Mouse (Mus musculus) heart, embryonic 12.5 days (tissue): Measurements from ENCODE around the gene Ireb2. TPM values are rescaled to one million over a fixed set of nuclear protein-coding genes. Genes with fewer than 3 reads are reported as not detected.
A peak's percentile ranks its signal among the peaks of the same experiment; 100 is the strongest.

Experiments used
- ATAC-seq: fragments of 200-750 bp; cut with Nextera tagmentation; 2 replicates; pipeline ENCODE4 v1.8.0; 2017; ENCODE audit warnings: moderate TSS enrichment, moderate library complexity; ENCODE audit not compliant: insufficient number of reproducible peaks, low FRiP score
- H3K27ac ChIP-seq: fragments of 300-500 bp; sonication (generic); 2 replicates; pipeline ENCODE4 v1.5.1; 2016; ENCODE audit warnings: mild to moderate bottlenecking, moderate library complexity; ENCODE audit not compliant: poor library complexity, severe bottlenecking
- H3K27me3 ChIP-seq: fragments of 300-500 bp; sonication (generic); replicated peaks from 2 replicates; pipeline ENCODE4 v1.6.1; 2016; ENCODE audit warnings: mild to moderate bottlenecking, moderate library complexity
- H3K36me3 ChIP-seq: fragments of 300-500 bp; sonication (generic); 2 replicates; pipeline ENCODE4 v1.6.1; 2016; ENCODE audit warnings: mild to moderate bottlenecking, moderate library complexity
- H3K4me1 ChIP-seq: fragments of 300-500 bp; sonication (generic); replicated peaks from 2 replicates; pipeline ENCODE4 v1.6.1; 2016; ENCODE audit warnings: mild to moderate bottlenecking
- H3K4me2 ChIP-seq: fragments of 300-500 bp; sonication (generic); 2 replicates; pipeline ENCODE4 v1.6.1; 2016; ENCODE audit warnings: mild to moderate bottlenecking, moderate library complexity
- H3K4me3 ChIP-seq: fragments of 300-500 bp; sonication (generic); 2 replicates; pipeline ENCODE4 v1.5.1; 2016; ENCODE audit warnings: mild to moderate bottlenecking
- H3K9ac ChIP-seq: fragments of 300-500 bp; sonication (generic); 2 replicates; pipeline ENCODE4 v1.6.1; 2016; ENCODE audit warnings: mild to moderate bottlenecking, moderate library complexity
- H3K9me3 ChIP-seq: fragments of 300-500 bp; sonication (generic); replicated peaks from 2 replicates; pipeline ENCODE4 v1.6.1; 2016; ENCODE audit warnings: mild to moderate bottlenecking, moderate library complexity
- WGBS: fragments of 180-500 bp; shearing (Covaris S2); methylation state at CpG from one replicate; pipeline ENCODE4 v1.1.7; 2016; 5-methylcytosine and 5-hydroxymethylcytosine counted together
- polyA plus RNA-seq: library from polyadenylated mRNA; unstranded; fragments of >200 nt; fragmentation: Nextera tagmentation; extraction: Ambion mirVana; gene quantifications from 2 replicates; pipeline ENCODE4 v1.2.1, GENCODE M21; 2016

Ireb2 gene
- polyA plus RNA-seq, 1 experiment from 2014 or later, result 36.0 TPM

DNA sequence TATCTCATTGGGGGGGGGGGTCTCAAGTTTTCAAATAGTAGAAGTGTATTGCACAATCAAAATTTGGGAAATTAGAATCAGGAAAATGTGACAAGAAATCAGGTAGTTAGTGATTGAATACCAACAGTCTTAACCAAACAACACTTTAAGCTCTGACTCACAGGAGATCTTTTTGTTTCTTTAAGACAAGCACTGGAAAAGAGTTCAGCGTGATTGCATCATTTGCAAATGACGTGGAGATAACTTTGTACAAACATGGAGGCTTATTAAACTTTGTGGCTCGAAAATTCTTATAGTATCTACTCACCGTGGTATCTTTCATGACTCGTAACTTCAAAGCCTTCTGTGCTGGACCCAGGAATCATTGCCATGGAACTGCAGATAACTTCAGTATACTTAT, 45.9 kb downstream of the Ireb2 start:
- peaks cover 37% of the 10 kb centered on the region for H3K36me3 ChIP-seq
- ATAC-seq, result no peak

DNA sequence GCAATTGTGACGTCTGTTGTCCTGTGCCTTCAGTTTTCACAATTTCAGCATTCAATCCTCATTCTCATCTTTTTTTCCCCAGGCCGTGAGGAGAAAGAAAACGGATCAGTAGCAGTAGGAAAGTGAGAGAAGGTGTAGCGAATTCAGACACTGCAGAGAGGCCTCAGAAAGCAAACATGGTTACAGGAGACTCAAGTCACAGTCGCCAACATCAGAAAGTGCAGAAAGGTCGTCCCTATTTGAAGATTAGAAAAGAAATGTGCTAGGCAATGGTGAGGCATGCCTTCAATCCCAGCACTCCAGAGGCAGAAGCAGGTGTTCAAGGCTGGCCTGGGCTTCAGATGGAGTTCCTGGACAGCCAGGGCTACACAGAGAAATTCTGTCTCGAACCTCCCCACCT, 52.0 kb downstream of the Ireb2 start:
- Histone ChIP-seq H3K27ac (no peak overlapping the region), H3K4me2 (no peak overlapping the region), H3K4me3 (no peak overlapping the region), H3K27me3 (no peaks in the 10 kb centered on the region), H3K4me1 (0 out of 2 replicates have a peak, but pooled peaks cover 4% of the 10 kb centered on the region), H3K9ac (no peak overlapping the region), H3K9me3 (peaks cover 4% of the 10 kb centered on the region; the same call in 1 of the 2 replicates), H3K36me3 (peaks cover 3% of the 10 kb centered on the region)
- 70% methylated on average over 7 of the region's 7 CpGs for WGBS
- ATAC-seq, result no peak

More for the DNA sequence above, 45.9 kb downstream of the Ireb2 start:
- no peak overlapping the region for H3K4me2 ChIP-seq
- no peak overlapping the region for H3K27ac ChIP-seq
- no peak overlapping the region for H3K9ac ChIP-seq
- H3K9me3 ChIP-seq, result no peaks in the 10 kb centered on the region
- no peaks in the 10 kb centered on the region for H3K27me3 ChIP-seq
- no peak overlapping the region for H3K4me3 ChIP-seq
- no peaks in the 10 kb centered on the region for H3K4me1 ChIP-seq
- 81% methylated on average over 5 of the region's 5 CpGs for WGBS

DNA sequence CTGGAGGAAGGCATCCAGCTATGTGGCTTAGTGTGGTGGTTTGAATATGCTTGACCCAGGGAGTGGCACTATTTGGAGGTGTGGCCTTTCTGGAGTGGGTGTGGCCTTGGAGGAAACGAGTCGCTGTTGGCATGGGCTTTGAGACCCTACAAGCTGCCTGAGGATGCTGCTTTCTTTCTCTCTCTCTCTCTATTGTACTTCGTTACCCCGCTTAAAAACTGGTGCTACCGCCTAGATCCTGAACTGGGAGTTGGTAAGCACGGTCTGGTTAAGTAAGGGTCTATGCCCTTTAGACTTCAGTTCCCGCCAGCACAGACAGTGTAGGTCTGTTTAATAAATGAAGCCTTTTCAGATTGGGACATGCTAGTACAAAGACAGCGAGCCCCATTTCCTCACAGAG, 52.8 kb downstream of the Ireb2 start:
- ATAC-seq, result peak; percentile 10; the same call in 1 of the 2 replicates
- no peak overlapping the region for H3K27ac ChIP-seq
- WGBS, result 67% methylated on average over 8 of the region's 8 CpGs

DNA sequence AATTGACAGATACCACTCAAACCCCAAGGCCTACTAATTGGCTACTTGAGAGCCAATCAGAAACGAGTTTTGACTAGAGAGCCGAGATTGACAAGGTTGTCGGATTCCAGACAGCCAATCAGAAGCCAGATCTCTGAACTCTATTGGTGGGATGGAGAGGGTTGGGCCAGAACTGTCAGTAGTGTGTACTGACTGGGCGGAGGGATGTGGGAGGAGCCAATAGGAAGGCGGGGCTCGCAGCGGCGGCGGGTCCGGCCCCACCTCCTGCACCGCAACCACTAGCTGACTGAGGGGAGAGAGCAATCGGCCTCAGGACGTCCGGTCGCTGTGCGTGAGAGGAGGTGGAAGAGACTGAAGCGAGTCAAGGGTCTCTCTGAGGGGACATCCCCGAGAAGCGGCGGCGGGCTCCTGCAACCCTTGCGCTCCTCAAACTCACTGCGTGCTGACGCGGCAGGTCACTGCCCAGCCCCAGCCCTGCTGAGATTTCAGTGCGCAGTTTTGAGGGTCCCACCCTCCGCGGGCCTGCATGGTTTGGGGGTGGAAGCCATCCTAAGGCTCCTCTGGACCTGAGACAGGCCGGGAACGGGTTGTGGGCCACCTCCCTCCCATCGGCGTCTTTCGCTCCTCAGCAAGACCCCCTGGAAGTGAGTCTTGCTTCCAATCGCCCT, 53.6 kb downstream of the Ireb2 start, which contains the start of gene Hykk:
TSS of gene Hykk (plus strand) at position 274 of the 668 bp plus-strand sequence.
- Histone ChIP-seq H3K27me3 (no peaks in the 10 kb centered on the region), H3K4me3 (peak within 1 kb of the TSS; percentile 82), H3K9ac (peak within 1 kb of the TSS; percentile 86), H3K27ac (peak within 1 kb of the TSS; percentile 15; the same call in 1 of the 2 replicates), H3K4me1 (0 out of 2 replicates have a peak, but pooled peaks cover 4% of the 10 kb centered on the region), H3K36me3 (peaks cover 2% of the 10 kb centered on the region; the same call in 1 of the 2 replicates), H3K9me3 (peaks cover 4% of the 10 kb centered on the region; the same call in 1 of the 2 replicates), H3K4me2 (peak within 1 kb of the TSS; percentile 93)
- under 1% methylated on average over 34 of the region's 34 CpGs for WGBS
- peak; percentile 99 for ATAC-seq

More for the DNA sequence above, 52.8 kb downstream of the Ireb2 start:
- Histone ChIP-seq H3K4me2 (peak overlapping the region; percentile 93), H3K27me3 (no peaks in the 10 kb centered on the region), H3K4me3 (no peak overlapping the region), H3K4me1 (0 out of 2 replicates have a peak, but pooled peaks cover 4% of the 10 kb centered on the region), H3K9me3 (peaks cover 4% of the 10 kb centered on the region; the same call in 1 of the 2 replicates), H3K9ac (no peak overlapping the region), H3K36me3 (peaks cover 3% of the 10 kb centered on the region)

DNA sequence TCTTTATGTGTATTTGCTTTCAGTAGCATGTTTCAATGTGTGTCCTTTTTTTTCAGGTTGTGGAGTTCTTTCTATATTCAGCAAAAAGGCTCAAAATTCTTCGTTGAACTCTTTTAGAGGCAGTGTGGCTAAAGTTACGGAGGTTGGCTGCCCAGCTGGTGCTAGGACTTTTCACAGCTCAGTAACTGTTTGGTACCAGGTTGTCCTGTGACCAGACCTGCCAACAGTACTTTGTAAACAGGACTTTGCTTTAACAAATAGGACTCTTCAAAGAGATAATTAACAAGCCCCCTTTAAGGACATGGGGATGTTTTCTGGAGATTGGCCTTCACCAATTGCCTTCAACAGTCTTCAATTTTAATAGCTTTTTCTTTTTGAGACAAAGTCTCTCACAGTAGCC, 54.6 kb downstream of the Ireb2 start:
- Histone ChIP-seq H3K9ac (no peak overlapping the region), H3K27ac (no peak overlapping the region), H3K4me2 (no peak overlapping the region), H3K27me3 (no peaks in the 10 kb centered on the region), H3K36me3 (peaks cover 9% of the 10 kb centered on the region), H3K4me1 (0 out of 2 replicates have a peak, but pooled peaks cover 4% of the 10 kb centered on the region), H3K4me3 (no peak overlapping the region), H3K9me3 (peaks cover 4% of the 10 kb centered on the region; the same call in 1 of the 2 replicates)
- WGBS, result 57% methylated on average over 2 of the region's 2 CpGs
- ATAC-seq, result no peak

DNA sequence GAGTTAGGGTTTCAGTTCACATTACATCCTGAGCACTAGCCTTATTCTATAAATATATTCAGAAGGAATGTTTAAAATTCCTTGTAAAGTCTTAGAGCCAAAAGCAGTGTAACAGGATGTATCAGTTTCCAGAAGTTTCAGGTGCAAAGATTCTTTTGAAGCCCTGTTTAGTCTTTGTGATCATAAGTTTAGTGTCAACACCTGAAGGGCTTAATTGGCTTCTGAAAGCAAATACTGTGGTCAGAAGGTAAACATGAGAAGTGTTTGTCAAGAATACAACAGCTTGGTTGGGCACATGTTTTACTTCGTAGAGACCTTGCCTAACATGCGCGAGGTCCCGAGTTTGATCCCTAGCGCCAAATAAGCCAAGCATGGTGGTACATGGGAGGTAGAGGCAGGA, 55.2 kb downstream of the Ireb2 start:
- 92% methylated on average over 5 of the region's 5 CpGs for WGBS
- H3K27ac ChIP-seq, result no peak overlapping the region
- no peaks in the 10 kb centered on the region for H3K27me3 ChIP-seq
- peaks cover 9% of the 10 kb centered on the region for H3K36me3 ChIP-seq
- 0 out of 2 replicates have a peak, but pooled peaks cover 4% of the 10 kb centered on the region for H3K4me1 ChIP-seq
- no peak for ATAC-seq
- H3K4me2 ChIP-seq, result no peak overlapping the region
- peaks cover 4% of the 10 kb centered on the region; the same call in 1 of the 2 replicates for H3K9me3 ChIP-seq
- no peak overlapping the region for H3K9ac ChIP-seq
- H3K4me3 ChIP-seq, result no peak overlapping the region

DNA sequence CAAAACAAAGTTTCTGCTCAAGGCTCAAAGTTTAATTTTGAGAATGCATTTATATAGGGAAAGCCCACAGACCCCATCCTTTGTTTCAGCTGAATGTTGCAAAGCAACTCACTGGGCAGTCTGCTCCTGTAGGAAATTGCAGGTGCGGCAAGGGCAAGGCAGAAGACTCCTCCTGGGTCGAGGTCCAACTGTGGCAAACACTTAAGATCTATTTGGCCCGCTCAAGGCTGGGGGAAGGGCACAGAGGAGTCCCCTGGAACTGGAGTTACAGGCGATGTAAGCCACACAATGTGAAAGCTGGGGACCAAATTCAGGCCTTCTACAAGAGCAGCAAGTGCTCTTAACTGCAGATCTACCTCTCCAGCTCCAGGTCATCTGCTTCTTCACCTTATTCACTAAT, 56.4 kb downstream of the Ireb2 start:
- no peak overlapping the region for H3K9ac ChIP-seq
- no peaks in the 10 kb centered on the region for H3K27me3 ChIP-seq
- no peak for ATAC-seq
- peaks cover 4% of the 10 kb centered on the region; the same call in 1 of the 2 replicates for H3K9me3 ChIP-seq
- H3K4me1 ChIP-seq, result 0 out of 2 replicates have a peak, but pooled peaks cover 4% of the 10 kb centered on the region
- H3K4me3 ChIP-seq, result no peak overlapping the region
- H3K36me3 ChIP-seq, result peaks cover 9% of the 10 kb centered on the region
- WGBS, result 58% methylated on average over 4 of the region's 4 CpGs
- H3K27ac ChIP-seq, result no peak overlapping the region
- no peak overlapping the region for H3K4me2 ChIP-seq

DNA sequence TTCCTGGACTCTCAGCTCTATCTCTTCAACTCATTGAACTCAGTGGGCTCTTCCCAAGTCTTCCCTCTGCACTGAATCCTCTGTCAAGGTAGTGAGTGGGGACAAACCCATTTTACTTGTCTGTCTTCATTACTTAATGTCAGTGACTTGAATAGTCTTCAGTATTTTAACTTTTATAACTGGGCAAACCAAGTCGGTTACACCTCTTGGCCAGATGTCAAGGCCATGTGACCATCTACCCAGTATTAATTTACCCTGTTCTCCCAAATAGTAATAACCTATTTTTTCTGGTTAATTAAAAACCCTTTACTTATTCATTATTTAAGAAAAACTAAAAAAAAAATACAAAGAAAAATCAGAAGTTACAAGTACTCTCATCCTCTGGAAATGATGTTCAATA, 67.2 kb downstream of the Ireb2 start:
- no peaks in the 10 kb centered on the region for H3K9me3 ChIP-seq
- no peaks in the 10 kb centered on the region for H3K4me1 ChIP-seq
- no peak for ATAC-seq
- 75% methylated on average over 1 of the region's 1 CpGs for whole genome bisulfite sequencing
- H3K36me3 ChIP-seq, result no peaks in the 10 kb centered on the region
- H3K4me3 ChIP-seq, result no peak overlapping the region
- H3K4me2 ChIP-seq, result no peak overlapping the region
- no peak overlapping the region for H3K9ac ChIP-seq
- H3K27me3 ChIP-seq, result no peaks in the 10 kb centered on the region
- no peak overlapping the region for H3K27ac ChIP-seq

DNA sequence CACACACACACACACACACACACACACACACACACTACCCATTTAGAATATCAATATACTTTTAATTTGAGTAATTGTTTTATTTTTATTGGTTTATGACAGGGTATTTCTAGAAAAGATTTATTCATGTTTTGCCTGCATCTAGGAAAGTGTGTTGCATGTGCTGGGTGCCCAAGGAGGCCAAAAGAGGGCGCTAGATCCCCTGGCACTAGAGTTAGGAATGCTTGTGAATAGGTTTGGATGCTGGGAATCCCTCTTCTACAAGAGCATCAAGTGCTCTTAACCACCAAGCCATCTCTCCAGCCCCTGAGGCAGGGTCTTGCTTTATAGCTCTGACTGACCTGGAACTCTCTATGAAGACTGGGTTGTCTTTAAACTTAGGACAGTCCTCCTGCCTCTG, 68.2 kb downstream of the Ireb2 start:
- H3K4me1 ChIP-seq, result no peaks in the 10 kb centered on the region
- no peak overlapping the region for H3K4me3 ChIP-seq
- no peak overlapping the region for H3K9ac ChIP-seq
- 5% methylated on average over 1 of the region's 1 CpGs for WGBS
- no peaks in the 10 kb centered on the region for H3K9me3 ChIP-seq
- no peaks in the 10 kb centered on the region for H3K27me3 ChIP-seq
- H3K36me3 ChIP-seq, result no peaks in the 10 kb centered on the region
- H3K27ac ChIP-seq, result no peak overlapping the region
- H3K4me2 ChIP-seq, result no peak overlapping the region
- no peak for ATAC-seq

DNA sequence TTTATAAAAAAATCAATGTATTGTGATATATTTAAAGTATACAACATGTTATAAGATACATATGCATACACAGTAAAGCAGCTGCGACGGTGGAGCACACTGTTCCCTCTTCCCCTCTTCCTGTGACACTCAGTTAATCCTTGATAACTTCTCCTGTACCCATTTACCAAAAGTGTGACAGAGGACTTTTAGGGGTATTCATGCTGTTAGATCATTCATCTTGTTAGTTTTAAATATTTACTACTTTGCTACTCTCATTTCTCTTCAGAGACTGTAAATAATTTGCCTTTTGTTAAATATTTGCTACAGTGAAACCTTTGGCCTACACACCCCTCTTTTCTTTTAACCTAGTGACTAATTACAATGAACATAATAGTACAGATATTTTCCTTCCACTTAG, 68.8 kb downstream of the Ireb2 start:
- no peaks in the 10 kb centered on the region for H3K36me3 ChIP-seq
- WGBS, result 70% methylated on average over 2 of the region's 2 CpGs
- ATAC-seq, result no peak
- H3K9ac ChIP-seq, result no peak overlapping the region
- no peaks in the 10 kb centered on the region for H3K9me3 ChIP-seq
- no peak overlapping the region for H3K4me2 ChIP-seq
- no peak overlapping the region for H3K4me3 ChIP-seq
- no peaks in the 10 kb centered on the region for H3K27me3 ChIP-seq
- H3K4me1 ChIP-seq, result no peaks in the 10 kb centered on the region
- no peak overlapping the region for H3K27ac ChIP-seq

DNA sequence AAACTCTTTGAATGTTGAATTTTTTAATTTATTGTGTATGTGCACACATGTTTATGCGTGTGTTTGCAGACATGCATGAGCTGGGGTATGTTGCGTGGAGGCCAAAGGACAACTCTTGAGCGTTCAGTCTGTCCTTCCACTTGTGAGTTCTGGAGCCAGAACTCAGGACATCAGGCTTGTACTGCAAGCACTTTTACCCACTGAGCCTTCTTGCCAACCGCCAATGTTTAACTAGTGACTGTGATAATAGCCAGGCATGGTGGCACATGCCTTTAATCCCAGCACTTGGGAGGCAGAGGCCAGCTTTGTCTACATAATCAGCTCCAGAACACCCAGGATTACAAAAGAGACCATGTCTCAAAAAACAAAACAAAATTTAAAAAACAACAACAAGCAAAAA, 78.5 kb downstream of the Ireb2 start:
- 85% methylated on average over 4 of the region's 4 CpGs for WGBS
- H3K36me3 ChIP-seq, result 0 out of 2 replicates have a peak, but pooled peaks cover 5% of the 10 kb centered on the region
- H3K9ac ChIP-seq, result no peak overlapping the region

More for the DNA sequence above, 78.5 kb downstream of the Ireb2 start:
- Histone ChIP-seq H3K4me3 (no peak overlapping the region), H3K9me3 (no peaks in the 10 kb centered on the region), H3K27ac (no peak overlapping the region), H3K4me2 (no peak overlapping the region), H3K4me1 (no peaks in the 10 kb centered on the region), H3K27me3 (no peaks in the 10 kb centered on the region)
- no peak for ATAC-seq
